Mouse (Mus musculus) ES-Bruce4 (cell line): ENCODE measurements around the gene Dnpep.

Experiments used
- CTCF ChIP-seq: IDR thresholded peaks from one replicate; pipeline ENCODE4 v1.8.1; 2011; ENCODE audit warnings: low read depth, low read length
- EP300 ChIP-seq: IDR thresholded peaks from 2 replicates; pipeline ENCODE4 v1.6.1; 2011; ENCODE audit warnings: low read depth, low read length; ENCODE audit not compliant: insufficient read depth
- POLR2A ChIP-seq: IDR thresholded peaks from one replicate; pipeline ENCODE4 v1.8.1; 2011; ENCODE audit warnings: low read length; ENCODE audit not compliant: insufficient read depth

DNA sequence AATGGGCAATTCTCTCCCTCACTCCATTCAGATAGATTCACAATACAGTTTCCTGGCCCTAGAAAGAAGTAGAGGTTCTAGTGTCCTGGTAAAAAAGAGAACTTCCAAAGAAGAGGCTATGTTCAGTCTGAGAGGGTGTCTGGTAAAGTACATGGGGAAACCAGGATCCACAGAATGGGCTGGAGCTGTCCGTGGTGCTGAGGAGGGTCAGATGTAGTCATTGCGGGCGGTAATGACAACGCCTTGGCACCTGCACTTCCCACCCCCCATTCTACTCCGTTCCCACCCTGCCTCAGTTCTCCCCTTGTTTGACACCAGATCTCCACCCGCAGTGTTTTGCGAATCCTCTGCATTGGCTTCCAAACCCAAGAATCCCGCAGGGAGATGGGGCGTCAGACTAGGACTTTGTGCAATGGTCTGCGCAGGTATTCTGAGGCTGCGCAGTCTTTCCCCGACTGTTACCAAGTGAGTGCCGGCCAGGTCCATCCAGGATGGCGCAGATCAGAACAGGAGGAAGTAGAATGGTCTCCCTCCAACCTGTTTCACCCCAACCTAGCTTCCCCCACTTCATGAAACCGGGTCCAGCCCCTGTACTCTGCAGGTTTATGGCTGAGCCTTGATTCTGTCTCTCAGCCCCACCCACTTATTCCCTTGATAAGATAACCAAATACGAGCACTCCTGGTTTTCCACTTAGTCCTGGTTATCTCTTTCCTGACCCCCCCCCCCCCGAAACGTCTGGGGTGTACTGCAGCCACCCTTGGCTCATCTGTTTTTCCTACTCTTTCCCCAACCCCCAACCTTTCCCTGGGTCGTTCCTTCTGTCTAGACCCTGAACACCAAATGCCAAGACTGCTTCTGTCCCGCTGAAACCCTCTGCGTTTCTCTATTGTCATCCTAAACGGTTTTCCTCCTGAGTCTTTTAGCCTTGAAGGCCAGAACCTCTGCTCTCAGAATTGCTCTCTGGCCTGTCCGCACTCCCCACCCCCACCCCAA, 40.3 kb downstream of the Dnpep start:
- TF ChIP-seq EP300 (no peak), CTCF (no peak), POLR2A (no peak)
